ENCODE assay signal across 10 mouse cellular contexts in the genomic region with DNA sequence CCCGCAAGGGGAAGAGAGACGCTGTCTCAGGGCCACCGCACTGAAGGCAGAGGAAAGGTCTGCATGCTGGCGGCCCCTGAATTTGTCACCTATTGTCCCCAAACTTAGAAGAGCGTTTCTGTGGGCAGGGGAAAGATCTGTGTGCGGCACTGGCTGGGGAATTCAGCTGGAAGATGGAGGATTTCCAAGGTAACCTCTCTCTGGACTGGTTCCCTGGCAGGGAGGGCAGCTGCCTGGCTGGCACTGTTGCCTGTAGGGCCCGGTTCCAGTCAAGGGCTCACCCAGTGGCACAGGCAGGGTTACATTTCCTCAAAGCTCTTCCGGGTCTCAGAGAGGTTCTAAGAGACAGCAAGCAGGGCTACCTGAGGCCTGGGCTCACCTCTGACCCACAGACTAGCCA.
DNase-seq lines count a peak whose midpoint lies in the region; TF ChIP-seq lines count a peak whose summit lies in the region.
"Had no signal": no experiment of that assay in that cellular context is flagged by ENCODE, and none has a peak within 500 bp of the region (broad histone marks: within the 10 kb centered on the region; RNA-seq: fewer than 3 reads in every experiment).

No protein-coding gene starts in this region.

- TF ChIP-seq CTCF in brain, embryonic 14.5 days (IDR thresholded peaks at IDR 0.05; ENCODE audit: borderline replicate concordance, extremely low read depth, insufficient read depth, insufficient read length) = no peak

- DNase-seq in adrenal gland, postnatal 14 days = peak; percentile 40
- no peak for DNase-seq in adrenal gland, postnatal 4 days (ENCODE audit: low spot score in 2 of 2)
- peak; percentile 53 to 67 for DNase-seq in layer of hippocampus, postnatal 10 days (ENCODE audit: low spot score in 2 of 2)
- DNase-seq in layer of hippocampus, adult 9-10 months (ENCODE audit: low spot score) = no peak
- DNase-seq in brain, embryonic 14.5 days (ENCODE audit: low read depth) = peak; percentile 62
- peak; percentile 71 for DNase-seq in gastrocnemius, postnatal 10 days
- DNase-seq in spleen, postnatal 14 days (ENCODE audit: low spot score in 2 of 2) = no peak
- DNase-seq in ovary, postnatal 14 days (ENCODE audit: low spot score) = no peak
- DNase-seq: lung, embryonic 14.5 days; thymus, postnatal 14 days had no signal

- TF ChIP-seq POLR2A in brain, embryonic 14.5 days (IDR thresholded peaks at IDR 0.05; ENCODE audit: borderline replicate concordance, extremely low read depth, insufficient read depth, insufficient read length, poor library complexity, severe bottlenecking) = no peak

Comparison
In these comparisons a context has a peak if more than half of its experiments do, and no peak if none do; other contexts are left out.
1. DNase-seq: peak in adrenal gland, postnatal 14 days (single experiment), layer of hippocampus, postnatal 10 days (2 of 2), brain, embryonic 14.5 days (single experiment) and gastrocnemius, postnatal 10 days (single experiment); none in adrenal gland, postnatal 4 days (0 of 2), layer of hippocampus, adult 9-10 months (single experiment), spleen, postnatal 14 days (0 of 2) and ovary, postnatal 14 days (single experiment).